Mouse (Mus musculus): ENCODE measurements around the gene Fgfbp1.

Fgfbp1 gene

DNA sequence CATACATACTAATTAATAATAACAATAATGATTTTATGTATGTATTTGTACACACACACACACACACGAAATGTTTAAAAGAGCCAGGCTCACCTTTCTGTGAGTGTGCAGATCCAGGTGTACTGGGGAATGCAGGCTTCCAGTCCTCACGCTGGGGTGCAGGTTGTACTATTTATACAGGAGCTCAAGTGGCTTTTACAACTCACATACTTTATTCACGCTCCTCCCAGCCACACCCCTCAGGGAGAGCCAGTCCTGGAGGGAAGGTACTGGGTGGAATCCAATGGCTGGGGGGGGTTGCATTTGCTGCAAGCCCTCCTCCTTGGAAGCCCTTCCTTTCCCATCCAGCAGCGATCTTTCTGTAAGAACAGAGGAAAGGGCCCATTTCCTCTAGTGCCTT is at the start of gene Fgfbp1:
Fgfbp1 (minus strand) TSS at position 160 of the 400 bp plus-strand sequence.
- DNase-seq (ENCODE audit: low spot score): no peak

DNA sequence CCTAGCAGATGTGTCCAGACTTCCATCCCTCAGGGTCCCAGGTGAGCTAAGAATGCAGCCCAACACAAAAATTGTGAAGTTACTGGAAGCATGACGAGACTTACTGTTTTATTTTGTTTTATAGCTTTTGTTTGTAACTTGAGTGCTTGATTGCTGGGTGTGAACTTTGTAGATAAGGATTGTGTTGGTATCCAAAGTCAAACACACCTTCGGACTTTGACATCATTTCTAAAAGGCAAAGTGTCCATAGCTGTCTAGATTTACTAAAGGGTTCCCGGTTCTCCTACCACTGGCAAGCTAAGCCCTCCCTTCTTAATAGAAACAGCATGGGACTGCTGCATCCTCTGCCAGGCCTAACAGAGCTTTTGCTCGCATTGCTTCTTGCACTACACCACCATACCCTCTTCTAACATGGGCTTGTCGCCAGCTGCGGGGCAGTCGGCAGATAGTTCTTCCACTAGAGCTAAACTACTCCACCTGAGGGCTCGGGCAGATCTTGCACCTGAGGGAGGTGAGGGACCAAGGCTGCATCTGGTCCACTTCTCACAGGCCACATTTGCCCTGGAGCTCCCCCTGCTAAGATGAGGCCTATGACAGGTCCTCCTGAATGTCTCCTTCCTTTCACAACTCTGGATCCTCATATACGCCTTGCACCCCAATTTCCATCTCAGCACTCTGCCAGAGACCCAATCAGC is 16.9 kb upstream of the Fgfbp1 start:
- DNase-seq (ENCODE audit: low spot score): no peak

DNA sequence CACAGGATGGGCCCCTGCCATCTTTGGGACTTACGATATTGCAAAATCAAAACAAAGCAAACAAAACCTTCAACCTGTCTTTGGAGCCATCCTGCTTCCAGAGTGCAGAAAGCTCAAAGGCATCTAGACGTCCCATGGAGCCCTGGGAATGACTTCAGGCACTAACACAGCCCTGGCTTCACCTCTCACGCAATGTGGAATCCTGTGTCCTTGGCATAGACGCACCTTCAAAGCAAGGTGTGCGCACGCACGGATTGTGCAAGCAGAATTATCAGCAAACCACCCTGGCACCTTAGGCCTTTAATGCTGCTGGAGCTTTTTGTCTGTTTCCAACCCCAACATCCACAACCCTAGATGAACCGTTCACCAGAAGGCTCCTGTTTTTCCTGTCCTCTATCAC is 16.0 kb upstream of the Fgfbp1 start:
- no peak for DNase-seq (ENCODE audit: low spot score)

DNA sequence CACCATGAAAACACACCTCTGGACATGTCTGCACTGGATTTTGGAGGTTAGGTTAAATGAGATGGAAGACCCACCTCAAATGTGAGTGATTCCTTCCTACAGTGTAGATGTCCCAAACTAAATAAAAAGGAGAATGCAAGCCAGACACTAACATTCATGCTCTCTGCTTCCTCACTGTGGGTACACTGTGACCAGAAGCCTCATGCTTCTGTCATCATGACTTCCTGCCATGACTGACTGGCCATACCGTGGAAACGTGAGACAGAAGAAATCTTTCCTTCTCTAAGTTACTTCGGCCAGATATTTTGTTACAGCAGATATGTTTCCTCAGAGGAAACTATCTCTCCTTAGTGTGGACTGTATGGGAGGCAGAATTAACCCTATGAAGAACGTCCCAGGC is 14.6 kb upstream of the Fgfbp1 start:
- no peak for DNase-seq (ENCODE audit: low spot score)

DNA sequence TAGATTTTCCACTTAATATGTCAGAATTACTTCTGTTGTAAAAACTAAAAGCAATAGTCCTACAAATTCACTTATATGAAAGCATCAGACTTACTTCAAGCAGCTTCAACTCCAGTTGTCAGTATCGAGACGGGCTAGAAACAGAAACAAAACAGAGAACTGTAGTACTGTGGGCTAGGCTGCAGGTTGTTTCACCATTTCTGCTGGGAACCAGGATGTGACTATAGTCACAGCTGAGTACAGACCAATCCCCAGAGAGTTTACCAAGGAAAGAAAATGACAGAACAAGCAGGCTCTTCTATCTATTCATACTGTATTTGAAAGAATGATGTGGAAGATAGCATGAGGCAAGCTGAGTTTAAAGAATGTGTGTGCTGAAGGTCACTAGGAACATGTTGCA is 13.4 kb upstream of the Fgfbp1 start:
- DNase-seq (ENCODE audit: low spot score): no peak

DNA sequence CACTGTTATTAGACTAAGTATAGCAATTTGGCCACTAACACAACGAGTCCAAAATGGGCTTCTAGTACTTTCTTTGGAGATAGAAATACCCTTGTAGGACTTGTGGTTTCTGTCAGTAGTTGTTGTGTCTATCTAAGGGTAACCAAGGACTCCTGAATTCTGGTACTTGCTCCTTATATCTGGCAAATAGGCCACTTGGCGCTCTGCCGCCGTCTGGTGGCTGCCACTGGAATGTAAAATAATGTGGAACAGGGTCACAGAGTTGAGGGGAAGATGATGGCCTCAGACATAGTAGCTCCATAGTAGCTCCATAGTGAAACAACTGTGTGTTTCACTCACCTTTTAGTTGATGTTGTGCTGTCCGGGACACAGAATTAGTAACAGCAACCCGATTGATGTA is 8.7 kb upstream of the Fgfbp1 start:
- DNase-seq (ENCODE audit: low spot score): peak; percentile 72

DNA sequence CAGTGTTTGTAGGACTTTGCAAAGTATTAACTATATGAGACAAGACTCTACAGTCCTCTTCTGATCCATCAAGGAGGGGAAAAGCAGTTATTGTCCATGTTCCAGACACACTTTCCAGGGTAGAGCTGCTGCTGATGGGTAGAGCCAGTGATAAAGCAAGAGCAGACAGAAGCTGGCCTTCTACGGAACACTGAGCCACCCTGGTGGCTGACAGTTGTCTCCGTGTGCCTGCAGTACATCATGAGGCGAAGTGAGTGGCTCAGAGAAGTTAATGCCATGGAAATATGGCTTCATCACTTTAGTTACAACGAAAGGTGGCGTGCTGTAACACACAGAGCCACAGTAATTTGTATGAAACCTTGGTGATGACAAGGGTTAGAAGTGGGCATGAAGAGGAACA is 7.4 kb upstream of the Fgfbp1 start:
- no peak for DNase-seq (ENCODE audit: low spot score)

DNA sequence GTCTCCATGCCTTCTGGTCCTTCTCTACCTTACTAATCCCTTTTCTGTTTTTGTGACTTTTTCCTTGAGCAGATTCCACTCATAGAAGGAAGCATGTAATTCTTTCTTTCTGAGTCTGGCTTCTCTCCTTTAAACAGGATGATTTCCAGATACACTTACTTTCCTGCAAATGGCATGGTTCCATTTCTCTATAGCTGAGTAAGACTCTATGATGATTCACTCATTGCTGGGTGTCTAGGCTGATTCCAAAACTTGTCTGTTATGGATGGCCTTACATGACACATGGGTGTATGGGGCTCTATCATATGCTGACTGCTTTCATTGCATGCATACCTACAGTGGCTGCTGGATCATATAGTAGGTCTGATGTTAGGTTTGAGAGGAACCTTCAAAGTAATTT is 4.6 kb upstream of the Fgfbp1 start:
- no peak for DNase-seq (ENCODE audit: low spot score)

DNA sequence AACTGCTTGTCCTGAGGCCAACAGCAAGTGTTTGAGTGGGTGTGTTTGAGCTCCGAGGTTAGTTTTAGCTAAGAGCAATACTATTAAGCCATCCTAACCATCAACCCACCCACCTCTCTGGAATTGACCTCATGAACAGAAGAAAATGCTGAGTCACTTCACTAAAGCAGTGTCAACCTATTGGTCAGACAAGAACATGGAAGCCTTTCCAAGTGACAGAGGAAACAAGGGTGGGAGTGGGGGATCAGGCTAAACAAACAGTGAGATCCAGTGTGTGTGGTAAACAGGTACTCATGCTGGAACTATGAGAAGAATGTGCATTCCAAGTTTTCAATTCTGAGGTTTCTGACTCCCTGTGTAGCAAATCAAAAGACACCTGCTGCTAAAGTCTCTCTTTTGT is 1.3 kb upstream of the Fgfbp1 start:
- no peak for DNase-seq (ENCODE audit: low spot score)

DNA sequence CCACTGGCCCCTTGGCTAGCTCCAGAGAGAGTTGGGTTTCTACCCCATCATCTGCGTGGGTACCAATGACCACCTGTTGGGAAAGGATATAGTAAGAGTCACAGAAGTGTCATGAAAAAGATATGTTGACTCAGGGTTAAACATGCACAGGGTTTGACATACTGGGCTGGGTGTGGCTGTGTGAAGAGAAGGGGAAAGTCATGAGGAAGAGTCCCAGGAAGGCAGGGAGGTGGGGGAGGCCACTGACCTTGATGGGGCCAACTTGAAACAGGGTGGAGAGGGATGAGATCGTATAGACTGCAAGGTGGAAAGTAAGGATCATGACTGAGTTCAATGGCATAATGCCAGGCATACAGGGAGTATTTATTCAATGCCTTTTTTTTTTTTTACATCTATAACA is 1.2 kb downstream of the Fgfbp1 start:
- DNase-seq (ENCODE audit: low spot score): no peak

DNA sequence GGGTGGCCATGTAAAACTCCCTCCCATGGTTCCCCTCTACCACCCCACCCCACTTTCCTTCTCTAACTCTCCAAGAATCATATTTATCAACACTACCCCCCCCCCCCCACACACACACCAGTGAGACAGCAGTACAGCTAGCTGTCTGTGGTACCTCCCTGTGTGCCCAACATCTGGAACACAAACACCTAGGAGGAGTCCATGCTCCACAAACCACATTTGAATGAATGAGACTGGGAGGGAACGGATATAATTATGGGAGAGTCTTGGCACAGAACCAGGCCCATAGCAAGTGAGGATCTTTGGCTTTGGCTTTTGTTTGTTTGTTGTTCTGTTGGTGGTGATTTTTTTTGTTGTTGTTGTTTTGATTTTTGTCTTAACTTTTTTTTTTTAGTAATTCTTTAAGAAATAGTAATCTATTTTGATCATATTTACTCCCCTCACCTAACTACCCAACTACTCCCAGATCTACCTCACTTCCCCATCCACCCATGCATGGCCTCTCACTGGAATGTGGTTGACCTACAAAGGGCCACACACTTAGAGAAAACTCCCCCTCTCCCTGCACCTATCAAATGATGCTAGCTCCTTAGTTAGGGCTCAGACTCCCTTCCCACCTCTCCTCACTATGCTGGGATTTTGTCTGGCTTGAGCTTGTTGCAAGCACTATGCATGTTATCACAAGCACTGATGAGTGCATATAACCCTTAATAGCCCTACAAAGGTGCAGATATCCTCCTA is 4.6 kb downstream of the Fgfbp1 start:
- DNase-seq (ENCODE audit: low spot score): peak; percentile 8

DNA sequence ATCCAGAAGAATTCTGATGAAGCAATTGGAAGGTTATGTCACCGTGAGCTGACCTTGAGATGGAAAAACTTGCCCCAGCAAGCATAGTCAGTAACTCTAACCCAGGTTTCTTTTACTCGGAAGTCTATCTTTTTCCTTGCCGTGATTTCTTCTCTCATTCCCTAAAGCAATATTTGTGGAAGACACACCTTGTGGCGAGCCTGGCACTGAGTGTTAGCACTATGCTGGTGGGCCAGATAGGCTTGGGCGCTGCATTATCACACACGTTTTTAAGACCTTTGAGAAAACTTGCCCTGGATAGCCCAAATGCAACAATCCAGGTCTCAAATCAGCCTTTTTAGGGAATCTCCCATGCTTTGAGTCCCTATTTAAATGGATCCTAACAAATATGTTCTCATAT is 7.4 kb downstream of the Fgfbp1 start:
- no peak for DNase-seq (ENCODE audit: low spot score)

DNA sequence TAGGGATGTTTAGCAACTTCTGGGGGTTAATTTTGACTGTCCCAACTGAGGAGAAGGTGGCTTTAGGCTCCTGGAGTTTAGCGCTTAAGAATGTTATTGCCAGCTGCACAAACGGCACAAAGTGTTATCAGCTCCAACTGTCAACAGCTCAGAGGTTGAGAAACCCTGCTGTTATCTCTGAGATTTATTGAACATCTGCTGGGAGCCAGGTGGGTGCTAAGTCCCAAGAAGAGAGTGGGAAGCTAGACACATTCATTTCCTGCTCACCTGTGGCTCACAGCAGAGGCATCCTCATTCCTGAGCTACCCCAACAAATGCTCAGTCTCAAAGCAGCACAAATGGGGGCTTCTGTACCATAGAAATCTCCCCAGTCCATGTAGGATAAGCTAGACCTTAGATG is 10.4 kb downstream of the Fgfbp1 start:
- DNase-seq (ENCODE audit: low spot score): no peak

DNA sequence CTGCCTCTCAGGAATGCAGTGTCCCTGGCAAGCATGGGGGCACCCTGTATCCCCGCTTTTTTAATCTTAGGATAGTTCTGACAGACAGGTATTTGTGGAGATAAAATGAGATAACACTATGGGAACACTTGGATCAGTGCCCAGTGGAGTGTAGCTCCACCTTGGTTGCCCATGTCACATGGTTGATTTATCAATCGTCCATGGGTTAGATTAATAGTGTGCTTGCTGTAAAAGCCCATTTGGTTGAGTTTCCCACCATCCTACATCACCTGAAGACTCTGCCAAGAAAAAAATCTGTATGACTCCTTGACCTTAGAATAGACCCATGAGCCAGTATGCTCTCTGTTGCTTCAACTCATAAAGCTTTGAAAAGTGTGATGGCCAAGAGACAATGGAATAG is 11.0 kb downstream of the Fgfbp1 start:
- no peak for DNase-seq (ENCODE audit: low spot score)

DNA sequence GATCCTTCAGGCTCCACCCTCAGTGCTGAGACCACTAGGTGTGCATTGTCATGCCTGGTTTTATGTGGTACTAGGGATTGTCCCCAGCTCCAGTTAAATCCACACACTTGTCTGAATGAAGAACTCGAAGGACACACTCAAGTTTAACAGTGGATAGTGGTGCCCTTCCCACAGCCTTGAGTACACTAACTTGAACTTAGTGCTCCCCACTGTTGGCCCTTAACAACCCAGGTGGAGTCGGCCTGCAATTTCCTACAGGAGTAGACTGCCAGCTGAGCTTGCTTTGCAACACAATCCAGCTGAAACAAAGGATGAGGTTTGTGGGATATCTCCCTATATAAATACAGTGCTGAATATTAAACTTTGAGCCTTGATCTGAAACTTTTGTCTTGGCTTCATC is 12.9 kb downstream of the Fgfbp1 start:
- DNase-seq (ENCODE audit: low spot score): no peak

DNA sequence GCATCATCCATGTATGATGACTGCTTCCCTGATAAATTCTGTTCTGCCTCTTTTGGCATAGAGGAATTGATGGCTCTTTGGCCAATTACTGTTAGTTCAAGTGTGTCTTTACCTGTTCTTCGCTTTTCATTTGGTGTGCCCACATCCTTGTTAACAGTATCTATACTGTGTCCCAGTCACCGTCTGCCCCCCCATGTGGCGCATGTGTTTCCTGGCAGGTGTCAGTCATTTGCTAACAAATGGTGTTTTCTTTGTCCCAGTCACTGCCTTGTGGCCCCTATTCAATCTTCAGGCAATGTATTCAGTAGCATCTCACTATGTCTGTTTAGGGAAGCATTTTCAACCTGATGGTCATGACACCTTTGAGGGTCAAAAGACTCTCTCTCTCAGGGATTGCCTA is 20.5 kb downstream of the Fgfbp1 start:
- no peak for DNase-seq (ENCODE audit: low spot score)

DNA sequence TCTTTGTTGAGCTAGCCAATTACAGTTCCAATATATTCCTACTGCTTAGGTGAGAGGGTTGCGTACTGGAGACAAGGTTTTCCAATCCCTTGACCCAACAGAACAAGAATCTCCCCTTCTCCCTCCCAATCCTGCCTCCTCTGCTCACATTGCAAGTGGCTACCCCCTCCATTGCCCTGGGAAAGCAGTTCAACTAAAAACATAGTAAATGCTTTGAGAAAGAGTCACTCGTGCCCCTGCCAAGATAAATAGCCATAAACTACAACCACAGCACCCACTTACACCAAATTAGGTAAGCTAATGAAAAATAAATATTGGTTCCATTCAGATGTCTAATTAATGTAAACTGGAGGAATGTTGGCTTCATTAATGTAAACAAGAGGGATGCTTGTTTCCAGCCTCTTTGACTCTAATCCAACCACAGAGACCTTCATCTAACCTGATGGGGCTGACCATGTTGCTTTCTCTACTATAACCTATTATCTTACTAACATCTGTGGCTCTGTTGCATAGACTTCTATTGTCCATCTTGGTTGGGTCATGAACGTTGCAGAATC is 21.6 kb downstream of the Fgfbp1 start:
- DNase-seq (ENCODE audit: low spot score): no peak

DNA sequence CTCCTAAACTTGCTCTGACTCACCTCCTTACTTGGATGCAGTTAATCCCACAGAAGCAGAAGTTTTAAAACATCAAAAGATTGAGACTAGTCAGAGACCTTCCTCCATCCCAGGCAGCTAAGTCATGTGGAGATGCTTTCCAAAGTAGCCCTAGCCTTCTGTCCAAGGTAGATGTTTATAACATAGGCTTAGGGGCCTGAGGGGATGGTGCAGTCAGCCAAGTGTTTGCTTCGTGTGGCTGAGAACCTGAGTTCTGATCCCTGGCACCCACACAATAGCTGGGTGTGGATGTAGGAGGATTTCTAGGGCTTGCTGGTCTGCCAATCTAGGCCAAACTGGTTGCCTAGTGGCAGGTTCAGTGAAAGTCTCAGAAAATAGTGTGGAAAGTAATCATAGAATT is 28.3 kb downstream of the Fgfbp1 start:
- no peak for DNase-seq (ENCODE audit: low spot score)

DNA sequence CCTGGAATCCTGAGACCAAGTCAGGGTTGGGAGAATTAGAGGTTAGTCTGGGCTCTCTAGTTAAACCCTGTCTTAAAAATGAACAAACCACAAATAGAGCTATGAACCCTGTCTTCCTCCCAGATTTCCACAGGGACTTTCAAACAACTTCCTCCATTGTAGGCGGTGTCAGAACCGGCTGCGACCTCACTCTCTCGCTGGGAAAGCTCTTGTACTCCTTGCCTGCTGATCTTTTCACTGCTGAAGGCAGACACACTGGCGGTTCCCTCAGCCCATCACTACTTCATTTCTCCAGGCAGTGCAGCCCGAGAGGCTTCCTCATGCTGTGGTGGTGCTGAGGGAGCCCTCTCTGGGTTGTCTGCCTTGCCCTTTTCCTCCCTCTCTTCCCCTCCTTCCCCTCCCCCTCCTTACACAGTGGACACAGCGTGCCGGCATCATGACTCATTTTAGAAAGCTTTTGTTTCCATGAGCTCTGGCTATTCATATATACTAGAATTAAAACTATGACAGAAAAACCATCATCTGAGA is 32.8 kb downstream of the Fgfbp1 start:
- peak; percentile 35 for DNase-seq (ENCODE audit: low spot score)

DNA sequence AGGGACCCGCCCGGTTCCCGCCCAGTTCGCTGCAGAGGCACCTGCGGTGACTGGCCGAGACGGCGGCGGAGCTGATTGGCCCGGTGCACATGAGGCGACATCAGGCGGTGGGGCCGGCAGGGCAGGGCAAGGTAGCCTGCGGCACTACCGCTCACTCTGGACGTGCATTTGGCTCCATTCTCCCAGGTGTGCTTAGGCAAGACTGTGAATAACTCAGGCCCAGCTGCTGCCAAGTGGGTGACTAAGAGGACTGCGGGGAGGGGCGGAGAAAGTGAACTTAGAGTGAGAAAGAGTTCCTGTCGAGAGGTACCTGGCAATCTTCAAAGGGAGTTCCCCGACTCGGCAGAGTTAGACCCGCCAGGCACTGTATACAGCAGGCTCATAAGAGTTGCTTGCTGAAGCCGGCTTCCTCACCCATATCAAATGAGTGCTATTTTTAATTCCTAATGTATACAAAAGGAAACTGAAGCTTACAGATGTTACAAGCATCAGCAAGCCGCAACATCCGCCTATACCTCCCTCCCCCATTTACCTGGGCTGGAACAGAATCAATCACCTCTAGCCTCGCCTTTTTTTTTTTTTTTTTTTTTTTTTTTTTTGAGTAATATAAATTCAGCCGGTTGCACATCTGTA is 33.4 kb downstream of the Fgfbp1 start:
- peak; percentile 48 for DNase-seq (ENCODE audit: low spot score)

DNA sequence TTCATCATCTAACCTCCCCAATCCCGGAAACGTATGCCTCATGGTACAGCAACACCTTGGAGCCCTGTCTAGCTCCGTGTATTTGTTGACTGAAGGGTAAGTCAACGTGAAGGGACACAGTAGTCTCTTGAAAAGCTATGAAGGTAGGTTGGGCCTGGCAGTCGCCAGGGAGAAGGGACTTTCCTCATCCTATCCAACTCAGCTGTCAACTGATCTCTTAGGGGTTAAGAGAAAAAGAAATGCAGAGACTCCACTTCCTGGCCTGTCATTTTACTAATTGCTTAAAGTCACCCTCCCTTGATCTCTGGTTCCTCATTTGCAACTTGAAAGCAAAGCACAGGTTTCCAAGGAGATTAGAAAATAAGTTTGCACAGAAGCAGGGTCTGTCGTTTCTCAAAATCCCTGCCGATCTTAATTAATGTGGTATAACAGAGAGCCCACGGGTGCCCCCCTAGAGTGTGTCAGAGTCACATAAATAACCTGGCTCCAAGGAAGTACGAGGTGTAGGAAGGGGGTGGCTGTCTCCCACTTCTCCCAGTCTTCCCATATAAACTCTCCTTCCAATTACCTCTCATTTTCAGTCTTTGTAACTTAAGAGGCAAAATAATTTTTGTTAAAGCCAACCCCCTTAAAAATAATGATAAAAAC is 34.1 kb downstream of the Fgfbp1 start:
- no peak for DNase-seq (ENCODE audit: low spot score)

DNA sequence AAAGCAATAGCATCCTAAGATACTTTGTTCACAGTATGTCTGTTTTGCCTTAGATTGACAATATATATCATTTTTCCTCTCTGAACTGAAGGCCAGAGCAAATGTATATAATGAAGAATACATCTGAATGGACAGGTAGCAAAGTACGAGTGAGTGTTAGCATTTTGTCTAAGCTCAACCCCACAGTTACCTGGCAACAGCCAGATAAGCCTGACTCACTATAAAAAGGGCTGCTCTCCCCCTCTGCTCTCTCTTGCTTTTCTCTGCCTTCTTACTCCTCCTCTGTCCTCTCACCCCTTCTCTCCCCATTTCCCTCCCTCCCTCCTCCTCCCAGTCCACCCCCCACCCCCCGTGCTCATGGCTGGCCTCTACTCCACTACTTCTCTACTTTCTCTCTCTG is 48.3 kb downstream of the Fgfbp1 start:
- DNase-seq (ENCODE audit: low spot score): no peak
